ENCODE assay signal across 10 mouse cellular contexts in genomic region chr1:91181784-91182450, GRCm38 (mm10). TPM values are rescaled to one million over a fixed set of nuclear protein-coding genes. Genes with fewer than 3 reads are reported as not detected.
DNase-seq lines count a peak whose midpoint lies in the region; ATAC-seq and TF ChIP-seq lines count a peak whose summit lies in the region.
"Had no signal": no experiment of that assay in that cellular context is flagged by ENCODE, and none has a peak within 500 bp of the region (broad histone marks: within the 10 kb centered on the region; RNA-seq: fewer than 3 reads in every experiment).

No protein-coding gene starts in this region.

- ATAC-seq in hindbrain, postnatal 0 days = peak; percentile 77
- ATAC-seq in hindbrain, embryonic 11.5 days (ENCODE audit: low FRiP score) = no peak
- no peak for ATAC-seq in neural tube, embryonic 15.5 days (ENCODE audit: low FRiP score)
- ATAC-seq in intestine, embryonic 14.5 days (replicated peaks; ENCODE audit: low FRiP score, low TSS enrichment, low read depth) = no peak
- peak; percentile 2; the same call in 1 of the 2 replicates for ATAC-seq in stomach, embryonic 16.5 days (ENCODE audit: insufficient read depth, low FRiP score)

- H3K9me3 ChIP-seq in hindbrain, postnatal 0 days (ENCODE audit: low read length) = no peaks in the 10 kb centered on the region
- H3K9me3 ChIP-seq in hindbrain, embryonic 11.5 days (ENCODE audit: control insufficient read depth, low read length) = no peaks in the 10 kb centered on the region
- H3K9me3 ChIP-seq in neural tube, embryonic 15.5 days (replicated peaks) = no peaks in the 10 kb centered on the region
- H3K9me3 ChIP-seq in intestine, embryonic 14.5 days (ENCODE audit: control insufficient read depth, low read length) = 0 out of 2 replicates have a peak, but pooled peaks cover 2% of the 10 kb centered on the region
- no peaks in the 10 kb centered on the region for H3K9me3 ChIP-seq in stomach, embryonic 16.5 days (replicated peaks; ENCODE audit: control insufficient read depth, low read length)
- H3K9me3 ChIP-seq: midbrain, embryonic 12.5 days had no signal

- no peak for TF ChIP-seq CTCF in hindbrain, postnatal 0 days (IDR thresholded peaks at IDR 0.05; ENCODE audit: low read depth)

- H3K9ac ChIP-seq in hindbrain, postnatal 0 days (replicated peaks; ENCODE audit: low read length) = no peak overlapping the region
- H3K9ac ChIP-seq in hindbrain, embryonic 11.5 days (ENCODE audit: low read depth, low read length) = no peak overlapping the region
- no peak overlapping the region for H3K9ac ChIP-seq in neural tube, embryonic 15.5 days (replicated peaks)
- 0 out of 2 replicates have a peak overlapping the region, but pooled peaks have one; percentile 13 for H3K9ac ChIP-seq in intestine, embryonic 14.5 days (ENCODE audit: low read length)
- H3K9ac ChIP-seq in stomach, embryonic 16.5 days (ENCODE audit: low read length) = peak overlapping the region; percentile 9
- H3K9ac ChIP-seq: midbrain, embryonic 12.5 days had no signal

- H3K4me2 ChIP-seq in hindbrain, postnatal 0 days (ENCODE audit: low read depth, low read length) = peak overlapping the region; percentile 65
- no peak overlapping the region for H3K4me2 ChIP-seq in hindbrain, embryonic 11.5 days (replicated peaks; ENCODE audit: low read depth, low read length)
- H3K4me2 ChIP-seq in neural tube, embryonic 15.5 days = peak overlapping the region; percentile 22
- peak overlapping the region; percentile 39 for H3K4me2 ChIP-seq in intestine, embryonic 14.5 days (ENCODE audit: low read length)
- peak overlapping the region; percentile 45 for H3K4me2 ChIP-seq in stomach, embryonic 16.5 days (ENCODE audit: low read depth, low read length)
- H3K4me2 ChIP-seq: midbrain, embryonic 12.5 days had no signal

- WGBS in hindbrain, postnatal 0 days = 27% methylated on average over 12 of the region's 12 CpGs
- WGBS in hindbrain, embryonic 11.5 days = 55% methylated on average over 12 of the region's 12 CpGs
- WGBS in neural tube, embryonic 15.5 days = 57% methylated on average over 12 of the region's 12 CpGs
- WGBS in intestine, embryonic 14.5 days = 10% methylated on average over 12 of the region's 12 CpGs
- WGBS in stomach, embryonic 16.5 days = 8% methylated on average over 12 of the region's 12 CpGs

- DNase-seq in hindbrain, postnatal 0 days (ENCODE audit: low spot score) = peak; percentile 71
- DNase-seq in hindbrain, embryonic 11.5 days (ENCODE audit: low spot score) = no peak
- DNase-seq in neural tube, embryonic 10.5 days (ENCODE audit: extremely low spot score, low spot score) = no peak
- DNase-seq in intestine, embryonic 14.5 days (ENCODE audit: low spot score) = peak; percentile 66
- DNase-seq in Muller cell, postnatal 12 days (ENCODE audit: inconsistent ontology term) = no peak
- no peak for DNase-seq in adrenal gland, adult 8-10 months
- DNase-seq: adrenal gland, postnatal 36 days had no signal

- no peak overlapping the region for H3K4me3 ChIP-seq in hindbrain, postnatal 0 days (ENCODE audit: low read length)
- no peak overlapping the region for H3K4me3 ChIP-seq in hindbrain, embryonic 11.5 days (ENCODE audit: low read depth, low read length)
- no peak overlapping the region for H3K4me3 ChIP-seq in neural tube, embryonic 15.5 days (replicated peaks)
- H3K4me3 ChIP-seq in intestine, embryonic 14.5 days (ENCODE audit: low read depth, low read length) = no peak overlapping the region
- peak overlapping the region; percentile 12; the same call in 1 of the 2 replicates for H3K4me3 ChIP-seq in stomach, embryonic 16.5 days (replicated peaks; ENCODE audit: low read length)
- H3K4me3 ChIP-seq: midbrain, embryonic 12.5 days had no signal

- H3K27ac ChIP-seq in hindbrain, postnatal 0 days = peak overlapping the region; percentile 74
- no peak overlapping the region for H3K27ac ChIP-seq in hindbrain, embryonic 11.5 days (ENCODE audit: low read depth, low read length)
- peak overlapping the region; percentile 68 for H3K27ac ChIP-seq in neural tube, embryonic 15.5 days (replicated peaks)
- peak overlapping the region; percentile 47; the same call in 1 of the 2 replicates for H3K27ac ChIP-seq in intestine, embryonic 14.5 days (ENCODE audit: low read depth)
- peak overlapping the region; percentile 59; the same call in 1 of the 2 replicates for H3K27ac ChIP-seq in stomach, embryonic 16.5 days (ENCODE audit: low read length)
- H3K27ac ChIP-seq: midbrain, embryonic 12.5 days had no signal

- no peaks in the 10 kb centered on the region for H3K27me3 ChIP-seq in hindbrain, postnatal 0 days (ENCODE audit: insufficient read depth, low read length)
- H3K27me3 ChIP-seq in hindbrain, embryonic 11.5 days (ENCODE audit: control insufficient read depth, insufficient read depth, low read length) = peaks cover 10% of the 10 kb centered on the region
- H3K27me3 ChIP-seq in neural tube, embryonic 15.5 days (replicated peaks) = peaks cover 28% of the 10 kb centered on the region
- peaks cover 5% of the 10 kb centered on the region; the same call in 1 of the 2 replicates for H3K27me3 ChIP-seq in intestine, embryonic 14.5 days (replicated peaks; ENCODE audit: control insufficient read depth, insufficient read depth, low read length)
- H3K27me3 ChIP-seq in stomach, embryonic 16.5 days (ENCODE audit: control insufficient read depth, insufficient read depth, low read length) = no peaks in the 10 kb centered on the region

- H3K4me1 ChIP-seq in hindbrain, postnatal 0 days (ENCODE audit: insufficient read depth, low read length) = peaks cover 8% of the 10 kb centered on the region; the same call in 1 of the 2 replicates
- peaks cover 3% of the 10 kb centered on the region; the same call in 1 of the 2 replicates for H3K4me1 ChIP-seq in hindbrain, embryonic 11.5 days (replicated peaks; ENCODE audit: control insufficient read depth, insufficient read depth, low read length)
- peaks cover 25% of the 10 kb centered on the region for H3K4me1 ChIP-seq in neural tube, embryonic 15.5 days
- peaks cover 27% of the 10 kb centered on the region for H3K4me1 ChIP-seq in intestine, embryonic 14.5 days (replicated peaks; ENCODE audit: control insufficient read depth, insufficient read depth, low read length)
- H3K4me1 ChIP-seq in stomach, embryonic 16.5 days (ENCODE audit: control insufficient read depth, insufficient read depth, low read length) = peaks cover 24% of the 10 kb centered on the region

- H3K36me3 ChIP-seq in hindbrain, postnatal 0 days (ENCODE audit: insufficient read depth, low read length) = no peaks in the 10 kb centered on the region
- no peaks in the 10 kb centered on the region for H3K36me3 ChIP-seq in hindbrain, embryonic 11.5 days (ENCODE audit: control insufficient read depth, insufficient read depth, low read length)
- H3K36me3 ChIP-seq in neural tube, embryonic 15.5 days = no peaks in the 10 kb centered on the region
- H3K36me3 ChIP-seq in intestine, embryonic 14.5 days (ENCODE audit: control insufficient read depth, insufficient read depth, low read length) = no peaks in the 10 kb centered on the region
- no peaks in the 10 kb centered on the region for H3K36me3 ChIP-seq in stomach, embryonic 16.5 days (ENCODE audit: control insufficient read depth, insufficient read depth, low read length)
- H3K36me3 ChIP-seq: midbrain, embryonic 12.5 days had no signal

RNA-seq across cellular contexts. Expression of gene Ramp1, which starts 2.3 kb away (rescaled TPM):
- 44.1 and 48.4 TPM in 2 replicates for total RNA-seq in hindbrain, postnatal 0 days (2014; rRNA removed)
- 44.7 and 46.8 TPM in 2 replicates for polyA plus RNA-seq in hindbrain, postnatal 0 days (2015; fragmentation: Nextera tagmentation; extraction: Ambion mirVana)
- polyA plus RNA-seq in hindbrain, embryonic 11.5 days (2014; fragmentation: Nextera tagmentation; extraction: Ambion mirVana) = 0.29 and 0.35 TPM in 2 replicates
- polyA plus RNA-seq in neural tube, embryonic 15.5 days (2015; fragmentation: Nextera tagmentation; extraction: Ambion mirVana) = 16.1 and 21.3 TPM in 2 replicates
- polyA plus RNA-seq in intestine, embryonic 14.5 days (2014; fragmentation: Nextera tagmentation; extraction: Ambion mirVana) = 5.4 and 6.0 TPM in 2 replicates
- polyA plus RNA-seq in stomach, embryonic 16.5 days (2015; fragmentation: Nextera tagmentation; extraction: Ambion mirVana) = 6.6 and 8.6 TPM in 2 replicates
- total RNA-seq in adrenal gland, adult 8-10 months (2022) = 10 to 100 TPM in 2 of 4 experiments, 1 to 10 TPM in 2; 7.6 to 11.6 (median 10.0) TPM

RNA-seq across cellular contexts. Expression of gene Rbm44, which starts 37.0 kb away (rescaled TPM):
- not detected in 2 replicates for total RNA-seq in hindbrain, postnatal 0 days (2014; rRNA removed)
- 0.11 and 0.25 TPM in 2 replicates for polyA plus RNA-seq in hindbrain, postnatal 0 days (2015; fragmentation: Nextera tagmentation; extraction: Ambion mirVana)
- 0.25 and 1.4 TPM in 2 replicates for polyA plus RNA-seq in hindbrain, embryonic 11.5 days (2014; fragmentation: Nextera tagmentation; extraction: Ambion mirVana)
- polyA plus RNA-seq in neural tube, embryonic 15.5 days (2015; fragmentation: Nextera tagmentation; extraction: Ambion mirVana) = 0.28 and 0.75 TPM in 2 replicates
- 0.94 and 1.3 TPM in 2 replicates for polyA plus RNA-seq in intestine, embryonic 14.5 days (2014; fragmentation: Nextera tagmentation; extraction: Ambion mirVana)
- polyA plus RNA-seq in stomach, embryonic 16.5 days (2015; fragmentation: Nextera tagmentation; extraction: Ambion mirVana) = 0.35 and 0.45 TPM in 2 replicates
- total RNA-seq in adrenal gland, adult 8-10 months (2022) = not detected
- total RNA-seq: adrenal gland, postnatal 36 days had no signal

Comparison
In these comparisons a context has a peak if more than half of its experiments do, and no peak if none do; other contexts are left out.
1. ATAC-seq: peak in hindbrain, postnatal 0 days (single experiment) and stomach, embryonic 16.5 days (single experiment); none in hindbrain, embryonic 11.5 days (single experiment), neural tube, embryonic 15.5 days (single experiment) and intestine, embryonic 14.5 days (single experiment).
2. DNase-seq: peak in hindbrain, postnatal 0 days (single experiment) and intestine, embryonic 14.5 days (single experiment); none in hindbrain, embryonic 11.5 days (single experiment), neural tube, embryonic 10.5 days (single experiment), Muller cell, postnatal 12 days (single experiment) and adrenal gland, adult 8-10 months (single experiment).
3. H3K9ac ChIP-seq: peak in intestine, embryonic 14.5 days (single experiment) and stomach, embryonic 16.5 days (single experiment); none in hindbrain, postnatal 0 days (single experiment), hindbrain, embryonic 11.5 days (single experiment) and neural tube, embryonic 15.5 days (single experiment).